Mouse (Mus musculus) kidney, embryonic 15.5 days (tissue): ENCODE measurements around the gene Chdh. TPM values are rescaled to one million over a fixed set of nuclear protein-coding genes. Genes with fewer than 3 reads are reported as not detected.
A peak's percentile ranks its signal among the peaks of the same experiment; 100 is the strongest.

Experiments used
- ATAC-seq: fragments of 200-750 bp; cut with Nextera tagmentation; replicated peaks from 2 replicates; pipeline ENCODE4 v1.8.0; 2017; ENCODE audit warnings: moderate TSS enrichment; ENCODE audit not compliant: low FRiP score
- H3K27ac ChIP-seq: fragments of 300-500 bp; sonication (generic); 2 replicates; pipeline ENCODE4 v1.5.1; 2015; ENCODE audit warnings: mild to moderate bottlenecking, inconsistent platforms
- H3K27me3 ChIP-seq: fragments of 300-500 bp; sonication (generic); 2 replicates; pipeline ENCODE4 v1.6.1; 2015; ENCODE audit warnings: inconsistent platforms
- H3K36me3 ChIP-seq: fragments of 300-500 bp; sonication (generic); 2 replicates; pipeline ENCODE4 v1.6.1; 2015; ENCODE audit warnings: inconsistent platforms
- H3K4me1 ChIP-seq: fragments of 300-500 bp; sonication (generic); 2 replicates; pipeline ENCODE4 v1.6.1; 2015; ENCODE audit warnings: inconsistent platforms
- H3K4me2 ChIP-seq: fragments of 300-500 bp; sonication (generic); 2 replicates; pipeline ENCODE4 v1.6.1; 2015; ENCODE audit warnings: moderate library complexity, mild to moderate bottlenecking, inconsistent platforms
- H3K4me3 ChIP-seq: fragments of 300-500 bp; sonication (generic); replicated peaks from 2 replicates; pipeline ENCODE4 v1.5.1; 2015; ENCODE audit warnings: mild to moderate bottlenecking, inconsistent platforms
- H3K9ac ChIP-seq: fragments of 300-500 bp; sonication (generic); 2 replicates; pipeline ENCODE4 v1.6.1; 2015; ENCODE audit warnings: mild to moderate bottlenecking, inconsistent platforms
- H3K9me3 ChIP-seq: fragments of 300-500 bp; sonication (generic); replicated peaks from 2 replicates; pipeline ENCODE4 v1.6.1; 2016; ENCODE audit warnings: inconsistent platforms
- WGBS: fragments of 180-500 bp; shearing (Covaris S2); methylation state at CpG from one replicate; pipeline ENCODE4 v1.1.7; 2015; ENCODE audit warnings: mixed read lengths; 5-methylcytosine and 5-hydroxymethylcytosine counted together
- polyA plus RNA-seq: library from polyadenylated mRNA; unstranded; fragments of >200 nt; fragmentation: Nextera tagmentation; extraction: Ambion mirVana; gene quantifications from 2 replicates; pipeline ENCODE4 v1.2.1, GENCODE M21; 2015

Gene Chdh
- polyA plus RNA-seq = 1.4 and 1.6 TPM in 2 replicates

- peak within 1 kb of the TSS; percentile 41; the same call in 1 of the 2 replicates for H3K27ac ChIP-seq
- H3K9ac ChIP-seq = peak within 1 kb of the TSS; percentile 41
- 10% methylated on average over 54 of the region's 54 CpGs for WGBS
Measured at GRCm38 (mm10) chr14:30008733-30009575, at the start of gene Chdh, which contains the start of gene Il17rb. TSS of gene Chdh (plus strand) at chr14:30009023. TSS of gene Il17rb (minus strand) at chr14:30008896.

GRCm38 (mm10) chr14:29967611-29968010, 41.2 kb upstream of the Chdh start:
- Histone ChIP-seq H3K4me3 (peak overlapping the region; percentile 95), H3K27me3 (no peaks in the 10 kb centered on the region), H3K4me2 (peak overlapping the region; percentile 65), H3K4me1 (peaks cover 11% of the 10 kb centered on the region), H3K9me3 (no peaks in the 10 kb centered on the region), H3K9ac (peak overlapping the region; percentile 19; the same call in 1 of the 2 replicates), H3K36me3 (peaks cover 28% of the 10 kb centered on the region), H3K27ac (peak overlapping the region; percentile 54)
- WGBS = 63% methylated on average over 7 of the region's 7 CpGs
- no peak for ATAC-seq

More at GRCm38 (mm10) chr14:30008733-30009575, at the start of gene Chdh, which contains the start of gene Il17rb:
- Histone ChIP-seq H3K36me3 (no peaks in the 10 kb centered on the region), H3K9me3 (no peaks in the 10 kb centered on the region), H3K4me3 (peak within 1 kb of the TSS; percentile 49), H3K4me1 (peaks cover 28% of the 10 kb centered on the region), H3K27me3 (peaks cover 34% of the 10 kb centered on the region), H3K4me2 (peak within 1 kb of the TSS; percentile 92)
- ATAC-seq = peak; percentile 78

GRCm38 (mm10) chr14:29968075-29968821, 40.6 kb upstream of the Chdh start, which contains the start of gene Selenok:
TSS of gene Selenok (plus strand) at chr14:29968308.
- H3K36me3 ChIP-seq = peaks cover 35% of the 10 kb centered on the region
- H3K4me1 ChIP-seq = peaks cover 11% of the 10 kb centered on the region
- peak within 1 kb of the TSS; percentile 87 for H3K27ac ChIP-seq
- under 1% methylated on average over 49 of the region's 49 CpGs for WGBS
- H3K4me2 ChIP-seq = peak within 1 kb of the TSS; percentile 65
- no peaks in the 10 kb centered on the region for H3K27me3 ChIP-seq
- peak; percentile 100 for ATAC-seq
- no peaks in the 10 kb centered on the region for H3K9me3 ChIP-seq
- peak within 1 kb of the TSS; percentile 92 for H3K9ac ChIP-seq
- H3K4me3 ChIP-seq = peak within 1 kb of the TSS; percentile 95

- Histone ChIP-seq H3K36me3 (peaks cover 67% of the 10 kb centered on the region), H3K4me1 (peaks cover 11% of the 10 kb centered on the region), H3K27ac (no peak overlapping the region), H3K4me2 (no peak overlapping the region), H3K9ac (no peak overlapping the region), H3K9me3 (no peaks in the 10 kb centered on the region), H3K4me3 (no peak overlapping the region), H3K27me3 (no peaks in the 10 kb centered on the region)
- no peak for ATAC-seq
- WGBS = 93% methylated on average over 7 of the region's 7 CpGs
Measured at GRCm38 (mm10) chr14:29971446-29971845, 37.4 kb upstream of the Chdh start.

- 88% methylated on average over 5 of the region's 5 CpGs for WGBS
- H3K27me3 ChIP-seq = no peaks in the 10 kb centered on the region
- peaks cover 72% of the 10 kb centered on the region for H3K36me3 ChIP-seq
- no peak overlapping the region for H3K4me2 ChIP-seq
- no peaks in the 10 kb centered on the region for H3K9me3 ChIP-seq
- H3K9ac ChIP-seq = no peak overlapping the region
- H3K4me1 ChIP-seq = peaks cover 11% of the 10 kb centered on the region
- no peak overlapping the region for H3K27ac ChIP-seq
- no peak for ATAC-seq
- no peak overlapping the region for H3K4me3 ChIP-seq
Measured at GRCm38 (mm10) chr14:29971993-29972392, 36.8 kb upstream of the Chdh start.

- no peak overlapping the region for H3K4me2 ChIP-seq
- no peak overlapping the region for H3K27ac ChIP-seq
- no peaks in the 10 kb centered on the region for H3K27me3 ChIP-seq
- 96% methylated on average over 6 of the region's 6 CpGs for WGBS
- no peak overlapping the region for H3K9ac ChIP-seq
- H3K36me3 ChIP-seq = peaks cover 74% of the 10 kb centered on the region
- no peak for ATAC-seq
- H3K4me3 ChIP-seq = no peak overlapping the region
- peaks cover 11% of the 10 kb centered on the region for H3K4me1 ChIP-seq
- H3K9me3 ChIP-seq = 0 out of 2 replicates have a peak, but pooled peaks cover 5% of the 10 kb centered on the region
Measured at GRCm38 (mm10) chr14:29976927-29977326, 31.9 kb upstream of the Chdh start.

GRCm38 (mm10) chr14:29978254-29979204, 30.3 kb upstream of the Chdh start, which contains the start of gene Actr8:
TSS of gene Actr8 (plus strand) at chr14:29978337.
- WGBS = 2% methylated on average over 44 of the region's 44 CpGs
- peaks cover 74% of the 10 kb centered on the region for H3K36me3 ChIP-seq
- peak within 1 kb of the TSS; percentile 83 for H3K4me3 ChIP-seq
- peak within 1 kb of the TSS; percentile 97 for H3K27ac ChIP-seq
- H3K27me3 ChIP-seq = no peaks in the 10 kb centered on the region
- peak; percentile 99 for ATAC-seq
- peak within 1 kb of the TSS; percentile 86 for H3K9ac ChIP-seq
- peaks cover 11% of the 10 kb centered on the region for H3K4me1 ChIP-seq
- peak within 1 kb of the TSS; percentile 76 for H3K4me2 ChIP-seq
- H3K9me3 ChIP-seq = 0 out of 2 replicates have a peak, but pooled peaks cover 5% of the 10 kb centered on the region

GRCm38 (mm10) chr14:29980447-29981205, 28.2 kb upstream of the Chdh start:
- H3K9ac ChIP-seq = no peak overlapping the region
- H3K4me1 ChIP-seq = peaks cover 11% of the 10 kb centered on the region
- no peak overlapping the region for H3K4me3 ChIP-seq
- no peak for ATAC-seq
- no peak overlapping the region for H3K4me2 ChIP-seq
- 0 out of 2 replicates have a peak, but pooled peaks cover 5% of the 10 kb centered on the region for H3K9me3 ChIP-seq
- H3K27me3 ChIP-seq = no peaks in the 10 kb centered on the region
- WGBS = 95% methylated on average over 10 of the region's 10 CpGs
- H3K27ac ChIP-seq = no peak overlapping the region
- H3K36me3 ChIP-seq = peaks cover 74% of the 10 kb centered on the region

- Histone ChIP-seq H3K27ac (no peak overlapping the region), H3K4me3 (no peak overlapping the region), H3K9ac (no peak overlapping the region), H3K4me1 (no peaks in the 10 kb centered on the region), H3K36me3 (peaks cover 100% of the 10 kb centered on the region), H3K9me3 (no peaks in the 10 kb centered on the region), H3K27me3 (no peaks in the 10 kb centered on the region), H3K4me2 (no peak overlapping the region)
- no peak for ATAC-seq
- 96% methylated on average over 4 of the region's 4 CpGs for WGBS
Measured at GRCm38 (mm10) chr14:29986096-29986495, 22.7 kb upstream of the Chdh start.

- no peaks in the 10 kb centered on the region for H3K27me3 ChIP-seq
- no peak for ATAC-seq
- H3K4me1 ChIP-seq = no peaks in the 10 kb centered on the region
- no peak overlapping the region for H3K4me3 ChIP-seq
- WGBS = 96% methylated on average over 6 of the region's 6 CpGs
- no peaks in the 10 kb centered on the region for H3K9me3 ChIP-seq
- H3K9ac ChIP-seq = no peak overlapping the region
- H3K36me3 ChIP-seq = peaks cover 100% of the 10 kb centered on the region
- H3K27ac ChIP-seq = no peak overlapping the region
- no peak overlapping the region for H3K4me2 ChIP-seq
Measured at GRCm38 (mm10) chr14:29987276-29987675, 21.5 kb upstream of the Chdh start.
